Mouse (Mus musculus): ENCODE measurements around the gene Gm3005.
"Not testable (repeated sequence)": the region's sequence is repeated elsewhere in the genome, so short reads cannot be mapped to it uniquely, and the experiment has no call there.

The Gm3005 gene

DNA sequence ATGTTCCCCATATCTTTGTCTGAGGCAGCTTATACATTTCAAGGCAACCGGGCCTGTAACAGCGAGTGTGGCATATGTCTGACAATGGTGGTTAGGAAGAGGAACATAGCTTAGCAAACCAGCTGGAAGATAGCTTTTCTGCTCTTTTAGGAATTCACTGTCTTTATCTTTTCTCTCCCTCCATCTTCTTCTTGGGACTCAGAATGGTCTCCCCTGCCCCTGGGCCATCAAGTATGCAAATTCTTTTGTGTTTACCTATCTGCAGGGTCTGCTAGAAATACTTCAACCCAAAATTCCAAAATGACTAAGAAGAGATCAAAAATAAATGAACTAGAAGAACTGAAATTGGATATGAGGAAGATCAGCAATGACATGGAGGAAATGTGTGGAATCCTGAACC lies at the start of gene Gm3005:
Gene Gm3005, plus strand, starts transcription at position 301 of the 400 bp plus-strand sequence.
- DNase-seq (ENCODE audit: low spot score): not testable (repeated sequence)

- not testable (repeated sequence) for DNase-seq (ENCODE audit: low spot score)
Measured at GRCm38 (mm10) chr14:3394793-3395192, 33.1 kb upstream of the Gm3005 start, which contains the start of gene Gm10413. Gm10413 (plus strand) TSS chr14:3395093.

DNA sequence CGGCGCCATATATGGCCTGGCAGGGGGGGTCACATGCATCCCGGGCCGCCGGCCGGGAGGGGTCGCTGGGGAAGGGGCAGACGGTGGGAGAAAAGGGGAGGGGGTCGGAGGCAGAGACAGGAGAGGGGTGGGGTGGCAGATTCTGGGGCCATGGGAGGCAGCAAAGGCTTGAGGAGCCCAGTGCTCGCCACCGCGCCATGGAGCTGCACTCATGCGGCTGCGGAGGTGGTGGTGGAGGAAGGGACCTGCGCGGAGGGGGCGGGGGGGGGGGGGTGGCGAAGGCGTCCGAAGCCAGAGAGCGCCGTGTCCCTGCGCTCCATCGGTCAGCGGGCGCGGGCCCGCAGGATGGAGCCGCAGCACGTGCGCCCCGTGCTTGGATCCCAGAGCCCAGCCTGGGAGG lies 15.6 kb upstream of the Gm3005 start, which contains the start of gene Gm10409:
Gene Gm10409, plus strand, starts transcription at position 301 of the 400 bp plus-strand sequence.
- not testable (repeated sequence) for DNase-seq (ENCODE audit: low spot score)

GRCm38 (mm10) chr14:3449079-3449478 lies 21.2 kb downstream of the Gm3005 start, which contains the start of gene Gm10408:
Gm10408 (plus strand) TSS chr14:3449379.
- not testable (repeated sequence) for DNase-seq (ENCODE audit: low spot score)

DNA sequence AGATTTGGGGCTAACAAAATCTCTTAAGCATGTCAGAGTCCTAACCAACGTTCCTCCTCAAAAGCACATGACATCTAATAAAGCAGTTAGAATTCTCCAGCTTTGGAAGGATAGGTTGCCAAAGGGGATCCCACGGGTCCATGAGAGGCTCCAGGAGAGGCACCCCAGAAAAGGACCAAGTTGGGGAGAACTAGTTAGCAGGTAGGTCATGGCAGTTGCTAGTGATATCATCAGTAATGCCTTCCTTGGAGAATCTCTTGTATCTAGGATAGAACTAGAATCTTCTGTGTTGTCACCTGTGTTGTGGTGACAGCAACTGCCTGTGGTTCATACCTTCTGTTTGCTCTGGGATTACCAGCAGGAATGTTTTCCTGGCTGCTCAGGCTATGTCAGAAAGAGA lies 206.3 kb downstream of the Gm3005 start, which contains the start of gene Gm3012:
Gene Gm3012, plus strand, starts transcription at position 301 of the 400 bp plus-strand sequence.
- not testable (repeated sequence) for DNase-seq (ENCODE audit: low spot score)

All from embryo, embryonic 10.5 days (tissue).